Mouse (Mus musculus) intestine, postnatal 0 days (tissue): ENCODE measurements at regions not wholly inside any gene's neighbourhood (a gene's known extent, or its start where the extent isn't known, plus 50 kb on each side); places are given as distances from the start of the nearest gene placed in this dataset.

Experiments used
- ATAC-seq: fragments of 200-750 bp; cut with Nextera tagmentation; 2 replicates; pipeline ENCODE4 v1.8.0; 2017; ENCODE audit warnings: mild to moderate bottlenecking, moderate TSS enrichment, moderate library complexity
- H3K27ac ChIP-seq: fragments of 300-500 bp; sonication (generic); 2 replicates; pipeline ENCODE4 v1.5.1; 2014; ENCODE audit warnings: mild to moderate bottlenecking, low read depth, low read length, moderate library complexity
- H3K27me3 ChIP-seq: fragments of 300-500 bp; sonication (generic); replicated peaks from 2 replicates; pipeline ENCODE4 v1.6.1; 2014; ENCODE audit warnings: low read length, mixed read lengths; ENCODE audit not compliant: control insufficient read depth, insufficient read depth
- H3K36me3 ChIP-seq: fragments of 300-500 bp; sonication (generic); 2 replicates; pipeline ENCODE4 v1.6.1; 2014; ENCODE audit warnings: mild to moderate bottlenecking, moderate library complexity; ENCODE audit not compliant: control insufficient read depth, insufficient read depth
- H3K4me1 ChIP-seq: fragments of 300-500 bp; sonication (generic); replicated peaks from 2 replicates; pipeline ENCODE4 v1.6.1; 2014; ENCODE audit warnings: antibody characterized with exemption, low read length, mixed read lengths; ENCODE audit not compliant: control insufficient read depth, insufficient read depth
- H3K4me2 ChIP-seq: fragments of 300-500 bp; sonication (generic); replicated peaks from 2 replicates; pipeline ENCODE4 v1.6.1; 2014; ENCODE audit warnings: low read depth, mild to moderate bottlenecking, moderate library complexity
- H3K4me3 ChIP-seq: fragments of 300-500 bp; sonication (generic); 2 replicates; pipeline ENCODE4 v1.5.1; 2014; ENCODE audit warnings: low read depth, low read length
- H3K9ac ChIP-seq: fragments of 300-500 bp; sonication (generic); 2 replicates; pipeline ENCODE4 v1.6.1; 2014; ENCODE audit warnings: mild to moderate bottlenecking, low read depth, low read length
- H3K9me3 ChIP-seq: fragments of 300-500 bp; sonication (generic); 2 replicates; pipeline ENCODE4 v1.6.1; 2016; ENCODE audit warnings: mixed run types; ENCODE audit not compliant: control insufficient read depth
- CTCF ChIP-seq: sonication (generic); IDR thresholded peaks from 2 replicates; pipeline ENCODE4 v1.5.1; 2016; ENCODE audit warnings: low read depth, mild to moderate bottlenecking, control low read depth, antibody characterized with exemption, moderate library complexity
- WGBS: fragments of 180-500 bp; shearing (Covaris S2); extraction: QIAGEN DNeasy Blood & Tissue Kit; methylation state at CpG from one replicate; pipeline ENCODE4 v1.1.7; 2014; 5-methylcytosine and 5-hydroxymethylcytosine counted together

DNA sequence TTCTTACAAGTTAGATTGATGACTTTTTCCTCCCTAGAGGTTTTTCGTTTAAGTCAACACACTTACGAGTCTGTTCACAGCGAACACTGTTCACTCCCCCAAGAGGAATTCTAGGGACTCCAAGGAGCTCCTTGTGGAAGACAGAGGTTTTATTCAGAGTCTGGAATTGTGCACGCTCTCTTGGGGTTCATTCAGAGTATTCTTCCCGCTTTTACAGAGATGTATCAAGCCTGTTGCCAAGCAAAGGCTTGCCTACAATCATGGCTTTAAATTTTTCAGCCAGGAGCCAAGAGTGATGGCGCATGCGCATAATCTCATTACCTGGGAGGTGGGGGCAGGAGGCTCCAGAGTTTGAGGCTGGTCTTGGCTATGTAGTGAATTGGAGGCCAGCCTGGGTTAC is 119.4 kb downstream of the Sptssa start:
- no peak for TF ChIP-seq CTCF
- Histone ChIP-seq H3K4me2 (no peak overlapping the region), H3K9ac (no peak overlapping the region), H3K4me1 (no peaks in the 10 kb centered on the region), H3K4me3 (no peak overlapping the region), H3K27ac (no peak overlapping the region), H3K9me3 (no peaks in the 10 kb centered on the region), H3K36me3 (no peaks in the 10 kb centered on the region), H3K27me3 (no peaks in the 10 kb centered on the region)
- 71% methylated on average over 7 of the region's 7 CpGs for WGBS
- no peak for ATAC-seq

DNA sequence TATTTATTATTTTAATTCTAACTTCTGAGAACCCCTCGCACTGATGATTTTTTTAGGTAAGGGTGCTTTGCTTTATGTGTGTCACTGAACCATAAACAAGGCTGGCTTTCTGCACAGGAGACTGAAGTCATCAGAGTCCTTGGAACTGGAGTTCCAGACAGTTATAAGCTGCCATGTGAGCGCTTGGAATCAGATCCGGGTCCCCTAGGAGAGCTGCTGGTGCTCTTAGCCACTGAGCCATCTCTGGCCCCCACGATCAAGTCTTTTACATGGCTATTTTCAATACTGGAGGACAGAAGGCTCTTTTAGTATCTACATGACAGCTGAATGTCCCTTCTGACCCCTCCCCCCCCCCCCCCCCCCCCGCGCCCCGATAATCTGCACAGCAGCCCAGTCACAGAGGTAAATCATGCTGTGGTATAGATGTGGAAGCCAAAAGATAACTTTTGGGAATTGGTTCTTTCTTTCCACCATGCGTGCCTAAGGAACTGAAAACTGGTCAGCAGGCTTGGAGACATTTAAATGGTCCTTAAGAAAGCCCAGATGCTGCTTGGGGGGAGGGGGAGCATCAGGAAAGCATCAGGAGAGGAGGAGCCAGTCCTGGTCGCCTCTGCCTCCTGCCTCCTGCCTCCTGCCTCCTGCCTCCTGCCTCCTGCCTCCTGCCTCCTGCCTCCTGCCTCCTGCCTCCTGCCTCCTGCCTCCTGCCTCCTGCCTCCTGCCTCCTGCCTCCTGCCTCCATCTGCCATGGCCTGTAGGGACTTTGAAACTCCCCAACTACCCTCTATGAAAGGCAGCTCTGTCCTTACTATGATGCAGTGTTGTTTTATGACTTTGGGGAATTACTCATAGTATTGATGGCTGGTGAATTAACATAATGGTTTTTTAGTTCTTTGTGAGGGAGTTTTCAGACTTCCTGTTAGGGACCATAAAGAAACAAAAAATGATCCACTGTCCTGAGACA is 120.5 kb downstream of the Sptssa start:
- no peak for TF ChIP-seq CTCF
- no peak overlapping the region for H3K27ac ChIP-seq
- no peak overlapping the region for H3K4me3 ChIP-seq
- H3K9ac ChIP-seq: no peak overlapping the region
- no peaks in the 10 kb centered on the region for H3K27me3 ChIP-seq
- 73% methylated on average over 6 of the region's 9 CpGs for WGBS
- ATAC-seq: peak; percentile 60; the same call in 1 of the 2 replicates
- no peaks in the 10 kb centered on the region; the same call in 1 of the 2 replicates for H3K4me1 ChIP-seq
- H3K4me2 ChIP-seq: no peak overlapping the region
- no peaks in the 10 kb centered on the region for H3K9me3 ChIP-seq
- H3K36me3 ChIP-seq: no peaks in the 10 kb centered on the region

DNA sequence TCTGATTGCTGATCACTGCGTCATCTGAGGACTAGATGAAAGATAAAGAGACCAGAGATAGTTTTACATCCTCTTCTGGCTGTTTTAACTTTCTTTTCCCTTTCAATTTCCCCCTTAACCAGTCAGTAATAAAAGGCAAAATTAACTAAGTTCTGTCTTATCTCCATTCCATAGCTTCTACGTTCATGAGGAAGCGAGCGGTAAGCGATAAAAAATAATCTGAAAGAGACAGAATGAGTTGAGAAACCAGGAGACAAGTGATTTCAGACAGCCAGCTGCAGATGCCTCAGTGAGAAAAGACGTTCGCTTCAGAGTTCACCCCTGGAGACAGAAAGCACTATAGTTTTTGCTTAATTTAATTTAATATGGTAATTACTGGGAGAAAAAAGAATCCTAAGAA is 121.5 kb downstream of the Sptssa start:
- no peak for TF ChIP-seq CTCF
- no peaks in the 10 kb centered on the region; the same call in 1 of the 2 replicates for H3K4me1 ChIP-seq
- no peak for ATAC-seq
- H3K9ac ChIP-seq: no peak overlapping the region
- H3K9me3 ChIP-seq: no peaks in the 10 kb centered on the region
- no peaks in the 10 kb centered on the region for H3K36me3 ChIP-seq
- no peaks in the 10 kb centered on the region for H3K27me3 ChIP-seq
- no peak overlapping the region for H3K4me3 ChIP-seq
- H3K4me2 ChIP-seq: peak overlapping the region; percentile 40; the same call in 1 of the 2 replicates
- WGBS: 43% methylated on average over 7 of the region's 7 CpGs
- no peak overlapping the region for H3K27ac ChIP-seq

DNA sequence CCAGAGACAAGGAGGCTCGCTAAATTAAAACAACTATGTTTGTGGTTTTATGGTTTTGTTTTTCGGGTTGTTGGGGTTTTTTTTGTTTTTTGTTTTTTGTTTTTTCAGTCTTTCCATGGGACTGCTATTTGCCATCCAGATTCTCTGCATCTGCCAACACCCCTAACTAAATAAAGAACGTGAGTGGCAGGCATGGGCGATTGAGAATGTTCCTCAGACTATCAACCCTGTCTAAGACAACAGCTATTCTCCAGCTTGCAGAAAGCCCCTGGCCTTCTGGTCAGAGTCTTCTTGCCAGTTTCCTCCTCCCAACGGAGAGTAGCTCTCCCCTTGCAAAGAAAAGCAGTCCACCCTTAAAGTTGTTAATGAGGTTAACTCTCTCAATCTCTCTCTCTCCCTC is 123.2 kb downstream of the Sptssa start:
- no peak overlapping the region for H3K4me3 ChIP-seq
- H3K27me3 ChIP-seq: no peaks in the 10 kb centered on the region
- H3K4me1 ChIP-seq: no peaks in the 10 kb centered on the region; the same call in 1 of the 2 replicates
- ATAC-seq: no peak
- H3K27ac ChIP-seq: no peak overlapping the region
- no peaks in the 10 kb centered on the region for H3K9me3 ChIP-seq
- H3K4me2 ChIP-seq: no peak overlapping the region
- TF ChIP-seq CTCF: no peak
- H3K36me3 ChIP-seq: no peaks in the 10 kb centered on the region
- WGBS: 65% methylated on average over 5 of the region's 5 CpGs
- no peak overlapping the region for H3K9ac ChIP-seq

DNA sequence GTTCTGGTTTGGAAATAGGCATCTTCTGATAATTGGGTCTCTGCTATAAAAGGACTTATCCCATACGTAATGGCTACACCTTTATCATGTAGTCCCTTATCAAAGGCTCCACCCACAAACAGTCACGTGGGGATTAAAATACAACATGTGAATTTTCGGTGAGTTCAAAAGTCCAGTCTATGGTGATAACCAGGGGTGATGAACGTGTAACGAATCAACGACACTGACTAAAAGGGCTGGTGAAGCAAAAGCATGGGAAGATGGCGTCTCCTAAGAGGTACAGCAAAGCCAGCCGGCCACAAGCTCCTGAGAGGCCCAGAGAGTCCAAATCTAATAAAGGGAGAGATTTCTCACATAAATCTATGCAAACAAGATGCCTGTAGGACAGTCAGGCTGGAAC is 124.3 kb downstream of the Sptssa start:
- Histone ChIP-seq H3K9me3 (no peaks in the 10 kb centered on the region), H3K27ac (no peak overlapping the region), H3K4me3 (no peak overlapping the region), H3K9ac (no peak overlapping the region), H3K4me2 (no peak overlapping the region), H3K27me3 (no peaks in the 10 kb centered on the region), H3K4me1 (no peaks in the 10 kb centered on the region; the same call in 1 of the 2 replicates), H3K36me3 (no peaks in the 10 kb centered on the region)
- ATAC-seq: peak; percentile 64
- TF ChIP-seq CTCF: no peak
- 51% methylated on average over 8 of the region's 8 CpGs for whole genome bisulfite sequencing

DNA sequence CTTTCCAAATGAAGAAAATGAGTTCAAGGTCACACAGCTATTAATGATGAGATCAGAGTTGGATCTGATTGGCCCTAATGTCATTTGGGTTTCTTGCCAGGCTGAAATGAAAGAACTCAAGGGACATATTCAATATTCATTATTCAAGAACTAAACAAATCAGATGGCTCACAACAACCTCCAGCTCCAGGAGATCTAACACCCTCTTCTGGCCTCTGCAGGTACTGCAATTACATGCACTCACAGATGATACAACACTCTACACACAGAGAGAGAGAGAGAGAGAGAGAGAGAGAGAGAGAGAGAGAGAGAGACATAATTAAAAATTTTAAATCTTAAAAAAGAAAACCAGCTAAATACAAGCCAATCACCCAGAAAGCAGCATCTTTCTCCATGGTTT is 128.3 kb downstream of the Sptssa start:
- TF ChIP-seq CTCF: peak; percentile 54
- no peak for ATAC-seq
- Histone ChIP-seq H3K4me3 (no peak overlapping the region), H3K9me3 (no peaks in the 10 kb centered on the region), H3K27me3 (no peaks in the 10 kb centered on the region), H3K36me3 (no peaks in the 10 kb centered on the region), H3K27ac (no peak overlapping the region), H3K4me2 (no peak overlapping the region), H3K4me1 (no peaks in the 10 kb centered on the region; the same call in 1 of the 2 replicates), H3K9ac (no peak overlapping the region)
